Mouse (Mus musculus) frontal cortex, postnatal 14 days (tissue): Measurements from ENCODE around the gene Ica1.

ENCODE experiments used
- DNase-seq, 2 experiments: peaks; one replicate each; pipeline ENCODE4 v3.0.0; 2022; ENCODE audit warnings: low spot score in 2 of 2

The Ica1 gene

DNA sequence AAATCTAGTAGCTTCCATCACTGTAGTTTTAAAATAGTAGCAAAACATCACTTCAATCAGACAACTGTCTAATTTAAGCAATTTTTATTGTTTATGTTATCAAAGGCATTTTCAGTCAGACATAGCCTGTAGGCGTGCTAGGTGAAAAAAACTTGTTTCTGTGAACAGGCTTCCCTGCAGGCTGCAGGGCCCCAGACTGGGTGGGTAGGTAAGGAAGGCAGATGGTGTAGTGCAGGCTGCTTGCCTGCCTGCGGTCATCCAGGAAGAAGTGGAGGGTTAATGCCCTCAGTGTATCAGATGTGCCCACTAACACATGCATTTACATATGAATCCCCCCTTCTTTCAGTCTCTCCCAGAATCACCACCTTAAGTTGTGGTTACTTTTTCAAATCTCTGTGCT is 132.6 kb downstream of the Ica1 start:
- no peak for DNase-seq

DNA sequence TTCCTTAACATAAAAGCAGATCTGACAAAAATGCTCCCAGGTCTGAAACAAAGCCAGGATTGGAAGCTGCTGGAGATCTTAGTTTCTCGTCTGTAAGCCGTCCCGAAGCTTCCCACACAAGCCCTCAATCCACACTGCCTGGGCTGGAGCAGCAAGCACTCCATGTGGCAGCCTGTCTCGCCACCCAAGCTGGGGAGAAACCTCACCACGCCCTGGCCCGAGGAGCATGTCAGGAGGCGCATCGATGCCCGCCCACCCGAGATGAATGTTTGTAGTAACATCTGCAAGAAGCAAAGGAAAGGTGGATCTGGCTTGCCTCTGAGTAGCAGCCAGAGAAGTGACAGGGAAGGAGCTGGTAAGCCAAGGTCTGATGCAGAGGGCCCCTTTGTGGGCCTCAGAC is 133.6 kb downstream of the Ica1 start:
- DNase-seq: peak in 1 of 2 experiments; percentile 33

DNA sequence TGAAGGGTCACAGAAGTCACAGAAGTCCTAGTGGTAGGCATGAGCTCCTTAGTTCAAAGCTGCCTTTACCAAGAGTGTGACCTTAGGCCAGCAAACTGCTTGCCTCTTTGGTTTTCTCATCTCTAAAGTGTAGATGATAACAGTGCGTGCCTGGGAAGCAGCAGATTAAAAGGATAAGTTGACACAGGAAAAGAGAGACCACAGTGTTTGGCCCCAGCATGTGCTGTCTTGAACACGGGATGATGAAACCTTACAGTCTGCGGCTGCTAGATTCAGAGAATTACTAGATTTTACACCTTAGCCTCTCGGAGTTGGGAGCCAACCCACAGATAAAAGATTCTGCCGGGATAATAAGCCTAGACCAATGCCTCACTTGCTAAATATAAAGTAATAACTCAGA is 137.4 kb downstream of the Ica1 start:
- DNase-seq: no peak

DNA sequence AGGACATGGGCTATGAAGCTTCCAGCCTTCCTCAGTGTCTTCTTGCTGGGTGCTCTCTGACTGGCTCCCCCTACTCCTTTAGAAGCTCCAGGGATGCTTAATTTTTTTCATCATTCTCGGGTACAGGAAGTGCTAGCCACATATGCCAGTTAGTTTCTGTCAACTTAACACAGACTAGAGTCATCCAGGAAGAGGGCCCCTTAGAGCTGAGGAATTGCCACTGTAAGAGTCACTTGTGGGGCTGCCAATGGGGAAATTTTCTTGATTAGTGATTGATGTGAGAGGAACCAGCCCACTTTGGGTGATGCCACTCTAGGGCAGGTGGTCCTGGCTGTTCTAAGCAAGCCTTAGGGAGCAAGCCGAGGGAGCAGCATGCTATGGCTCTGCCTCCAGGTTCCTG is 138.8 kb downstream of the Ica1 start:
- DNase-seq: no peak

DNA sequence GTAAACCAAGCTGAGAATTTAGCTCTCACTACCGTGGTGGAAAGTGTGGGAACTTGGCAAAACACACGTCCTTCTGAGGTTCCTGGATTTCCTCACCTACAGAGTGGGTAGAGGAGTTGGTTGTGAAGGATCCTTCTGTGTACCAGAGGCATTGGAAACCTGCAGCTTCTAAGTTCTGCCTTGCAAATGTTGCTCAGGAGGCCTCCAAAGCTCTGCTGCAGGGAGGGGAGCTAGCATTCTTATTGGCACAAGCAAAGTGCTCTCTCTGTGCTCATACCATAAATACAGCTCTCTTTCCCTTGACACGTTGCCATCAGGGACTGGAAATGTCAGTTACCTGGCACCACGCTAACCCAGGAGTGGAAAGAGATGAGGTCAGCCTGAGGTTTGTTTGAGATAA is 139.4 kb downstream of the Ica1 start:
- no peak for DNase-seq

DNA sequence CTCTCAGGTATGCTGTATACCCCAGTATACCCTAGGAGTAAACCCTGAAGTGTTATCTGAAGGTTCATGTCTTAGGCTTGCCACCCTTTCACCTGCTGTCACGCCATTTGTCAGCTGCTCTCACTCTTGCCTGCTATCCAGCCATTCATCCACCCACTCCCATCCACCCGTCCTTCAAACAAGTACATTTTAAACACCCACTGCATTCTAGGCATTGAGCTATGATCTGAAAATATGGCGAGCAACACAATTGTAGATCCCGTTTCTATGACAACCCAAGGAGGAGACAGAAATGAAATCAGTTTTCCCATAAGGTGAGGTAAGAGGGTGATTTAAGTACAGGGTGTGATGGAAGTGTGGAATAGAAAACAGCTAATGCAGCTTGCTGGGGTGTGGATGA is 140.2 kb downstream of the Ica1 start:
- DNase-seq: no peak

DNA sequence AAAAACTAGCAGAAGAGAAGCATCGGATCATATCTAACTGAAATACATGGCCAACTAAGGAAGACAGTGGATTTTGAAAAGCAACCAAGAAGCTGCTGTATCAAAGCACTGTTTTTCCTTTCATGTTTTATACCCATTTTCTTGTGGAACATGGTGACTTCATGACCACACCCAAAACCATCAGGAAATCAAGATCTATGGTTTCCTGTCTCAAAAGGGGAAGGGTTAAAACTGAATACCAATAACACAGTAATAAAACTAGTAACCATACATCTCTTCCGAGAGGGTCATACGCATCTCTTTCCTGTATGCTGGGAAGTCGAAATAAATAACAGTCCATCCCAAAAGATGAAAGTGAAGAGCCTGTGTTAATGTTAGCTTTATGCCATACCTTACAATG is 145.6 kb downstream of the Ica1 start:
- DNase-seq: no peak

DNA sequence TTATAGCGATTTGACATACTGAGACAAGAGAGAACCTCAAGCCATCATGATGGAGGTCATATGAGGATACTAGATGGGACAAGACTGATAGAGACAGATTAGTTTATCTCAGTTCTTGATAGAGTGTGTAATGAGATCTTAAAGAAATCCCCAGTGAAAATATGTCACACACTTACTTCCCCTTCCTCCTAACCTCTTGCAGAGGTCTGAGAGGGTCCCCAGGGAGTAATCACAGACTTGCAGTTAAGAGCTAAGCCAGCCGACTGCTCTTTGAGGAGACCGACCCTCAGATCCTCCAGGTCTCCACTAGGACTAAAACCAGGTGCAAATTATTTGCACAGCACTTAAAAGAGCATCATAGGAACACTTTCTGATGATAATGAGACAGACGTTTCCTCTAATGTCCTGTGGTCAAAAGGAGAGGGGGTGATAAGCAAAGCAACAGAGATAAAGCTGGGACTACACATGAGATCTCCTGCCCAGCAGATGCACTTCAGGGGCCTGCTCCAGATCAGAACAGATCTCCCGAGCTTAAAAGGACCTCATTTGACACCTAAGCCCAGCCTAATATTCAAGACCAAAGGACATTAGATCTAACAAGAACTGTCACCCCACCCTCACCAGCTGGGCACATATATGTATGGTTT is 146.2 kb downstream of the Ica1 start:
- DNase-seq: no peak

DNA sequence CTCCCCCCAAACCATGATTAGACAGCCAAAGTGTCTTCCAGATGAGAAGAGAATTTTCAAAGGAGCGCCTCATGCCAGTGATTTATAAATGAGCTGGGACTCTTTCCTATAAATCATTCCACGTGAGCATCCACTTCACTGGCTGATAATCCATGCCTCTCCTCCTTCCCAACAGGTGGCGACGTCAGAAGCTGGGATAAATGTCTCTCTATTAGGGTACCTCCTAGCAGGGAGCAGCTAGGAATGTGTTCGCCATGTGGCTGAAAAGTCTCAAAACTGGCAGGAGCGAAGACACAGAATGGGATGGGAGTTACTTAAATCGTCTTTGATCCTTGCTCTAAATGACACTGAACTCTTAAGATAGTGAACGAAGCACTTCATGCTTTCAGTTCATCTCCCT is 146.9 kb downstream of the Ica1 start:
- DNase-seq: no peak

DNA sequence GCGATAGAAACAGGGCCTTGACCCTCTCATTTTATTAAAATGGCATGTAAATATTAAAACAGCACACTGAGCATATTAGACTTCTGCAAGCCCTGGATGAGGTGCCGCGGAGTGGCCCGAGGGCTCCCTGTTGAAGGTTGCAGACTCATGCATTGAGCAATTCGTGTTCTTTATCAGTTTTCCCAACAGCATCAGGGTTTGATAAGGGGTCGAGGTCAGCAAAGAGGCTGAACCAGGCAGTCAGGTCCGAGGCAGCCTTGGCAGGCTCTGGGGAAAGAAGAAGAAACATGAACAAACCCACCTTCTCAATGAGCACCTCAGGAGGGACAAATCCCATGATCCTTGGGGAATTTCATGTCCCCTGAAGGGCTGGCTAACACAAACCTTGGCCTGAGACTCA is 147.8 kb downstream of the Ica1 start:
- no peak for DNase-seq

DNA sequence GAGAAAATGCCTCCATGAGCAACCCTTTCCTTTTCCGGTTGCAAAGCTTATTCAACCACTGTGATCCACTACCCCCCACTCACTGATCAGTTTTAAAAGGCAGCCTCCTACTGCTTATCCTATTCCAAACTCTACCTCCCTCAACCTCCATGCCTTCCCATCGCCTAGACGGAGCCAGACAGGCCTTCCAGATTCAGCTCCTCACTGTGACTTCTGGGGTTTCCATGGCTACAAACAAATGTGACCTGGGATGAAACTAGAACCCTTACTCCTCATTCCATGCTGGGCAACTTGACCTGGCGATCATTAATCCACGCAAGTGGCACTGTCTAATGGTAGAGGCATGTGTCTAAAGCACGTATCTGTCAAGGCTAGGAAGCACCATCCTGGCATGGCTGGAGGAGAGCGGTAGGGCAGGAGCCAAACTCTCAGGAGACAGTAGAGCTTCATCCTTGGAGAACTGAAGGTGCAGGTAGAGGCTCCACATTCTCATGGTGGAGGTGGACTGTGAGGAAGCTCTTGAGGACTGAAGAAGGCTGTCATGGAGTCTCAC is 149.5 kb downstream of the Ica1 start:
- no peak for DNase-seq

DNA sequence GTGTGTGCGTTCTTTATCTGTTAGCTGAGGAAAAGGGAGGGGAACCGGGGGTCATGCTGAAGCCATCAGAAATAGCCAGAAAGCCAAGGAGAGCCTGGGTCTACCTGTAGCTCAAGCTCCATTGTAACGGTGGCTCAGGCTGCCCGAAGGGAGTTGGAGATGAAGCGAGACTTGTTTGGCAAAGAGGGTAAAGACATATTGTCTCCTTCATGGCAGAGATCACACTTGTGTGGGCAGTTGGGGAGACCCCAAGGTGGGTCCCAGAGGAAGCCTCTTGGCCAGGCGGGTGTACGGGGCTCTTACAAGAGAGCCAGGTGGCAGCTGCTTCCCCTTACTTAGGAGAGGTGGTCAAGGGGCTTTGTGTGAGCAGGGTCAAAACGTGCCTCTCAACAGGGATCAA is 150.1 kb downstream of the Ica1 start:
- DNase-seq: no peak

DNA sequence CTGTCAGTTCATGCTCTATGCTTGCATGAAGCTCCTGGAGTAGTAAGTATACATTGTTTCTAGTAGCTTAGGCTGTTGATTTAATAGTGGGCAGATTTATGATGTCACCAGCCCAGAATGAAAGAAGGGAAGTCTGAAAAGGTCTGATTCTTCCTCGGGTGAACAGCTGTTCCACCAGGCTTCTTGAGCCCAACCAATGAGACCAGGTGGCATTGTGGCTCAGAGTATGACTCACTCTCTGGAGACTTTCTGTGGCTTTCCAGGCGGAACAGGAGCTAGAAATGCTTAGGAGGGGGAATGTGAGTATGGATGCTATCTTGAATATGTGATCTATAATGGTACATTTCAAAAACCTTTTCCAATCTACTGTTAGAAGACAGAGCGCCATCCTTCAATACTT is 155.2 kb downstream of the Ica1 start:
- no peak for DNase-seq

DNA sequence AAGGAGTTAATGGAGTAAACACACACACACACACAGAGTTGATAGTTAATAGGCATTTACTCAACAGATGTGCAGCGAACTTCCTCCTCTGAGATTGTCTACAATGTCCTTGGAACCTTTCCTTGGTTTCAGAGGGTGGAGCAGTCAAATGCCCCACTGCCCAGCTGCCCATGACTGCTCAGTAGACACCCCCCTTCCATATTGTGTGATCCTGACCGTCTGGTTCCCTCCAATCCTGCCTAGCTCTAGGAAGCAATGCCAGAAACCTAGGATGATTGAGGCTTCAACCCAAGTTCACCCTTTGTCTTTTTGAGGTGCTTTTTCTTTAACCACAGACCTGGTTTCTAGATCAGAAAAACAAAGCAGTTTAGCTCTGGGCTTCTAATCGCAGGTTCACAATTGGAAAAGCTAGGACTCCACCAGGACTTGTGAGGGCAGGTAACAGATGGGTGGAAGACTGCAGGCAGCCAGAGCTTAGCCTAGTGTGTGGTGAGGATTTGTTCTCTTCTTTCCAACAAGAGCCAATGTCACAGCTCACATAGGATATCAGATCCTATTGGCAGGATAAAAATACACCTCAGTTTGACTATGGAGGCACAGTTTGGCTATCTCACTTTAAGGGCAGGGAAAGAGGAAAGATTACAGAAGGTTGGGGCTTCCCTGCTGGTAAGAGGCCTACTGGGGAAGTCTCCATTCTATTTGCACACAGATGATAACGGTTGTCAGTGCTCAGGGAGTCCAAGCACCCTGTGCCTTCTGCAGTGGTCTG is 158.5 kb downstream of the Ica1 start:
- DNase-seq: no peak

DNA sequence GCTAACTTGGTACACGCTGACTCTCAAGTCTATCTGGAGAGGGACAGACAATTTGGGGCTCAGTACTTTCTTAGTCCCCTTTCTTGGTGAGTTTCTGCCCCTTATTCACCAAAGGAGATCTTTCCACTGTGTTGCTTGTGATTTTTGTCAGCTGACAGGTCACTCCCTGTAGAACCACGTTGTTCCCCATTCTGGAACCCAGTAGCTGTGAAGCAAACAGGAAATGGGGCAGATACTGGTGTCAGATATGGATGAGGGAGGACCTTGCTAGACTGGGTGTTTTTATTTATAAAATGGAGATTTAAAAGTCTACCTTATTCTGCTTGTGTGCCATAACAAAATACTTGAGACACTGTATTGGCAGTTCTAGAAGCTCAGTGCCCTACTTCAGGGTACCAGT is 160.9 kb downstream of the Ica1 start:
- DNase-seq: no peak

DNA sequence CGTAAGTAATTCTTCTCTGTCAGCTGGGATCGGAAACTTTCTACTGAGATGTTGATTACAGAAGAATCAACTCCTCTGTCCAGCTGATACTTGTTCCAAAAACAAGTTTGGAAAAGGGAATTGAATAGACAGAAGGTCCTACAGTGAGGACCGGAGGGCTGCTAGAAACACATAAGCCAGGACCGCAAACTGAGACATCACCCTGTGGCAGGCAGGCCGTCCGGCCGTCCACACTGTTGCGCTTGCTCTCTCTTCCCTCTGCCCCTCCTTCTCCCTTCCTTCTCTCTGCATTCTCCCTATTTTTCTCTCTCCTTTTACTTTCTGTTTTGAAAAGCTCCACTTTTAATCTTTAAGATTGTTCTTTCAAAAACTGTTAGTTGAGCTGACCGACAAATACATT is 186.6 kb downstream of the Ica1 start:
- no peak for DNase-seq

DNA sequence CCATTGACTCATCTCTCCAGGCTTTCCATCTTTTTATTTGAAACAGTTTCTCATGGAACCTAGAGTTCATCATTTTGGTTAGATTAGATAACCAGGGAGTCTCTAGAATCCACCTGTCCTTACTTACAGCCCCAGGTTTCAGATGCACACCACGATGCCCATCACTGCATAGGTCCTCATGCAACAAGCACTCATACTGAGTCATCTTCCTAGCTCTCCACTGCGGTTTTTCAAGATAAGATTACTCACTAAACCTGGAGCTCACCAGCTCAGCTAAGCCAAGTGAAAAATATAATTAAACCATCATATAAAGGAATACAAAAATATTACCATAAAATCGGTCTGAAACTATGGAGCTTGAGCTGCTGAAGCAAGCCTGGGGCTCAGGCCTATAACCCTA is 194.4 kb downstream of the Ica1 start:
- DNase-seq: no peak

DNA sequence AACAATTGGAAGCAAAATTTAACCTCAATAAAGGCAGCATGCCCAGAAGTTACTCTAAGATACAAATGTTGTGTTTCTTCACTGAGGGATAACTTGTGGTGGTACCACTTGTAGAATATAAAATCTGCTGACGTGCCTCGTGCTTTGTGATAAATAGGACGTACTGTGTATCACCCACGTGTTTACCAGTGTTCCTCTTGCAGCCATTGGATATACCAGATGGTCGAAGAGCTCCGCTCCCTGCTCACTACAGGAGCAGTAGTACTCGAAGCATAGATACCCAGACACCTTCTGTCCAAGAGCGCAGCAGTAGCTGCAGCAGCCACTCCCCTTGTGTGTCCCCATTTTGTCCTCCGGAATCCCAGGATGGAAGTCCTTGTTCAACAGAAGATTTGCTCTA is 195.9 kb downstream of the Ica1 start:
- no peak for DNase-seq
